Mouse (Mus musculus): ENCODE results near the gene Trappc10. TPM values are rescaled to one million over a fixed set of nuclear protein-coding genes. Genes with fewer than 3 reads are reported as not detected.

The Trappc10 gene
- polyA plus RNA-seq, 1 experiment = 96.0 TPM

GRCm38 (mm10) chr10:78222908-78223307 lies 21.5 kb downstream of the Trappc10 start:
- Histone ChIP-seq H3K27me3 (ENCODE audit: control insufficient read depth, insufficient read depth, low read length) (no peaks in the 10 kb centered on the region), H3K4me1 (replicated peaks; ENCODE audit: control insufficient read depth, insufficient read depth, low read length) (no peaks in the 10 kb centered on the region; the same call in 1 of the 2 replicates), H3K27ac (ENCODE audit: control insufficient read depth, insufficient read depth, low read length) (no peak overlapping the region), H3K36me3 (ENCODE audit: control insufficient read depth, insufficient read depth, low read length) (peaks cover 50% of the 10 kb centered on the region), H3K4me3 (ENCODE audit: control insufficient read depth, insufficient read depth, low read length) (no peak overlapping the region)
- WGBS = 95% methylated on average over 4 of the region's 4 CpGs
- TF ChIP-seq POLR2A (IDR thresholded peaks at IDR 0.05; ENCODE audit: control insufficient read depth, extremely low read depth, insufficient read depth, low read length, poor library complexity) (no peak), CTCF (IDR thresholded peaks at IDR 0.05; ENCODE audit: borderline replicate concordance, control insufficient read depth, extremely low read depth, insufficient read depth, low read length, poor library complexity) (no peak)
- no peak for DNase-seq

GRCm38 (mm10) chr10:78221315-78221714 lies 23.1 kb downstream of the Trappc10 start:
- H3K36me3 ChIP-seq (ENCODE audit: control insufficient read depth, insufficient read depth, low read length) = peaks cover 50% of the 10 kb centered on the region
- no peaks in the 10 kb centered on the region for H3K4me1 ChIP-seq (replicated peaks; ENCODE audit: control insufficient read depth, insufficient read depth, low read length)
- H3K27me3 ChIP-seq (ENCODE audit: control insufficient read depth, insufficient read depth, low read length) = no peaks in the 10 kb centered on the region
- WGBS = 97% methylated on average over 7 of the region's 7 CpGs
- H3K27ac ChIP-seq (ENCODE audit: control insufficient read depth, insufficient read depth, low read length) = no peak overlapping the region
- no peak for TF ChIP-seq CTCF (IDR thresholded peaks at IDR 0.05; ENCODE audit: borderline replicate concordance, control insufficient read depth, extremely low read depth, insufficient read depth, low read length, poor library complexity)
- no peak for TF ChIP-seq POLR2A (IDR thresholded peaks at IDR 0.05; ENCODE audit: control insufficient read depth, extremely low read depth, insufficient read depth, low read length, poor library complexity)
- no peak overlapping the region for H3K4me3 ChIP-seq (ENCODE audit: control insufficient read depth, insufficient read depth, low read length)
- no peak for DNase-seq

DNA sequence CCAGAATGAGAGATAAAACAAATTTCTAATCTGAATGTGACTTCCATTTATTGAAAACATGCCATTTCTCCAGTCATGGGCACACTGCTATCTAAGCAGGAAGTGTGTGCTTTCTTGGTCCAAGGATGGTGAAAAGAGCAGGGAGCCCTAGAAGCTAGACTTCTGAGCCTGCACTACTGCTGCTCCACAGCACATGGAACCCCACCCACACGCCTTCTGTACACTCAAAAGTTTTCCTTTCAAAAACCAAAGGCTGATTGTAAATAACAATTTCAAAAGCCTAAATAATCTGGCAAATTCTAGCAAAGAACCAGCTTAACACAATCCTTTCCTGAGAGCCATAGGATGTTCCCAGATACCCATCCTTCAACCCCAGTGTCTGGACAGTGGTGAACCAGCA lies 24.9 kb downstream of the Trappc10 start:
- no peak for DNase-seq
- Histone ChIP-seq H3K27me3 (ENCODE audit: control insufficient read depth, insufficient read depth, low read length) (no peaks in the 10 kb centered on the region), H3K4me3 (ENCODE audit: control insufficient read depth, insufficient read depth, low read length) (no peak overlapping the region), H3K27ac (ENCODE audit: control insufficient read depth, insufficient read depth, low read length) (no peak overlapping the region), H3K4me1 (replicated peaks; ENCODE audit: control insufficient read depth, insufficient read depth, low read length) (no peaks in the 10 kb centered on the region), H3K36me3 (ENCODE audit: control insufficient read depth, insufficient read depth, low read length) (peaks cover 66% of the 10 kb centered on the region)
- WGBS = 97% methylated on average over 1 of the region's 1 CpGs
- TF ChIP-seq CTCF (IDR thresholded peaks at IDR 0.05; ENCODE audit: borderline replicate concordance, control insufficient read depth, extremely low read depth, insufficient read depth, low read length, poor library complexity) (no peak), POLR2A (IDR thresholded peaks at IDR 0.05; ENCODE audit: control insufficient read depth, extremely low read depth, insufficient read depth, low read length, poor library complexity) (no peak)

GRCm38 (mm10) chr10:78218576-78218975 lies 25.9 kb downstream of the Trappc10 start:
- Histone ChIP-seq H3K4me1 (replicated peaks; ENCODE audit: control insufficient read depth, insufficient read depth, low read length) (no peaks in the 10 kb centered on the region), H3K4me3 (ENCODE audit: control insufficient read depth, insufficient read depth, low read length) (no peak overlapping the region), H3K27me3 (ENCODE audit: control insufficient read depth, insufficient read depth, low read length) (no peaks in the 10 kb centered on the region), H3K27ac (ENCODE audit: control insufficient read depth, insufficient read depth, low read length) (no peak overlapping the region), H3K36me3 (ENCODE audit: control insufficient read depth, insufficient read depth, low read length) (peaks cover 76% of the 10 kb centered on the region)
- 93% methylated on average over 6 of the region's 6 CpGs for WGBS
- DNase-seq = no peak
- TF ChIP-seq CTCF (IDR thresholded peaks at IDR 0.05; ENCODE audit: borderline replicate concordance, control insufficient read depth, extremely low read depth, insufficient read depth, low read length, poor library complexity) = no peak
- TF ChIP-seq POLR2A (IDR thresholded peaks at IDR 0.05; ENCODE audit: control insufficient read depth, extremely low read depth, insufficient read depth, low read length, poor library complexity) = no peak

- DNase-seq = no peak
- H3K27ac ChIP-seq (ENCODE audit: control insufficient read depth, insufficient read depth, low read length) = no peak overlapping the region
- no peak overlapping the region for H3K4me3 ChIP-seq (ENCODE audit: control insufficient read depth, insufficient read depth, low read length)
- TF ChIP-seq CTCF (IDR thresholded peaks at IDR 0.05; ENCODE audit: borderline replicate concordance, control insufficient read depth, extremely low read depth, insufficient read depth, low read length, poor library complexity) (no peak), POLR2A (IDR thresholded peaks at IDR 0.05; ENCODE audit: control insufficient read depth, extremely low read depth, insufficient read depth, low read length, poor library complexity) (no peak)
- H3K36me3 ChIP-seq (ENCODE audit: control insufficient read depth, insufficient read depth, low read length) = peaks cover 82% of the 10 kb centered on the region
- H3K4me1 ChIP-seq (replicated peaks; ENCODE audit: control insufficient read depth, insufficient read depth, low read length) = no peaks in the 10 kb centered on the region
- H3K27me3 ChIP-seq (ENCODE audit: control insufficient read depth, insufficient read depth, low read length) = no peaks in the 10 kb centered on the region
- WGBS = 91% methylated on average over 6 of the region's 6 CpGs
Observed at GRCm38 (mm10) chr10:78216376-78217083, 27.9 kb downstream of the Trappc10 start.

- Histone ChIP-seq H3K36me3 (ENCODE audit: control insufficient read depth, insufficient read depth, low read length) (peaks cover 77% of the 10 kb centered on the region), H3K27me3 (ENCODE audit: control insufficient read depth, insufficient read depth, low read length) (no peaks in the 10 kb centered on the region), H3K4me1 (replicated peaks; ENCODE audit: control insufficient read depth, insufficient read depth, low read length) (no peaks in the 10 kb centered on the region), H3K27ac (ENCODE audit: control insufficient read depth, insufficient read depth, low read length) (no peak overlapping the region), H3K4me3 (ENCODE audit: control insufficient read depth, insufficient read depth, low read length) (no peak overlapping the region)
- 97% methylated on average over 9 of the region's 9 CpGs for WGBS
- TF ChIP-seq POLR2A (IDR thresholded peaks at IDR 0.05; ENCODE audit: control insufficient read depth, extremely low read depth, insufficient read depth, low read length, poor library complexity) (no peak), CTCF (IDR thresholded peaks at IDR 0.05; ENCODE audit: borderline replicate concordance, control insufficient read depth, extremely low read depth, insufficient read depth, low read length, poor library complexity) (no peak)
- no peak for DNase-seq
Observed at GRCm38 (mm10) chr10:78214371-78214770, 30.1 kb downstream of the Trappc10 start.

Measured in thymus, adult 2 months (tissue).